Mouse (Mus musculus) adrenal gland, postnatal 25 days (tissue): ENCODE measurements around the gene Klf16. TPM values are rescaled to one million over a fixed set of nuclear protein-coding genes. Genes with fewer than 3 reads are reported as not detected.
A peak's percentile ranks its signal among the peaks of the same experiment; 100 is the strongest.

Source experiments
- DNase-seq: peaks from one replicate; pipeline ENCODE4 v3.0.0; 2021; ENCODE audit warnings: mixed read lengths
- long read RNA-seq: library from polyadenylated mRNA; stranded (forward); transcript quantifications from one replicate; pipeline ENCODE4 v2.0.0, GENCODE M21; 2021
- total RNA-seq: library from RNA; stranded (reverse); gene quantifications from 2 replicates; pipeline ENCODE4 v1.2.3, GENCODE M21; 2021

Klf16 gene
- 9.6 and 14.8 TPM in 2 replicates for total RNA-seq
- long read RNA-seq, partial matches to known transcripts: 1 of 3 reads
- long read RNA-seq, other reads (novel, unspliced or antisense): 0 of 3 reads

DNA sequence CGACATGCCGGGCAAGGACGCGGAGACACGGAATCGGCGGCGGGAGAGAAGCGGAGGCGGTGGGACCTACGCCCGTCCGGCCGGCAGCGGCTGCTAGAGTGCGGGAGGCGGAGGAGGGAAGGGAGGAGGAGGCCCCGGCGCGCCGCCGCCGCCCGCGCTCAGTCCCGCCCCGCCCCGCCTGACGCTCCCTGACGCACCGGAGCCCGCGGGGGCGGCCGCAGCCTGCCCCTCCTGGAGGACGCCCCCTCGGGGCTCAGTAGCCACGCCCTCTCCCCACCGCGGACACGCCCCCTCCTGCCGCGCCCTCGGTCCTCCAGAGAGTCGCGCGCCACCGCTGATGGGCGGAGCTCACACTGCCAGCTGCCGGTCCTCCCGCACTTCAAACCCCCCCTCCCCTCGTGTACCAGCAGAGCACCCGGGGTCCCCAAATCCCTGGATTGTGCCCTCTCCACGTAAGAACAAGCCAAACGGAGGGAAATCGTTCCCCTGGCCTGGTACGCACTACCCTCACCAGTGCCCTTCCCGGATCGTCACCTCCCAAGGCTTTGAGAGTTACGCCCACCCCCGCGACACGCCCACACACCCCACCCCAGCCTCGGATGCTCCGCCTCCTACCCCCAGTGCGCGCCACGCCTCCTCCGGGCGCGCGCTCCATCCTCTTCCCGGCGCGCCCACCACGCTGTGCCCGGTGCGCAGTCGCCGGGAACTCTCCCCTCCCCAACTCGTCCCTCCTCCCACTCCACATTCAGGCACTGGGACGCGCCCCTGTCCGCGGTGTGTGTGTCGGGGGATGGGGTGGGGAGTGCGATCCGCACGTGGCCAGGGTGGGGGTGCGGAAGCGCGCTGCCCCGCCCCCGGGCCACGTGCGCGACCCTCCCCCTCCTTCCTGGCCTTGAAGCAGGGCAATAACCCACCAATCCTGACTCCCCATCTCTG, at the start of gene Klf16:
Klf16 (minus strand) TSS at position 127 of the 936 bp plus-strand sequence.
- peak; percentile 99 for DNase-seq

DNA sequence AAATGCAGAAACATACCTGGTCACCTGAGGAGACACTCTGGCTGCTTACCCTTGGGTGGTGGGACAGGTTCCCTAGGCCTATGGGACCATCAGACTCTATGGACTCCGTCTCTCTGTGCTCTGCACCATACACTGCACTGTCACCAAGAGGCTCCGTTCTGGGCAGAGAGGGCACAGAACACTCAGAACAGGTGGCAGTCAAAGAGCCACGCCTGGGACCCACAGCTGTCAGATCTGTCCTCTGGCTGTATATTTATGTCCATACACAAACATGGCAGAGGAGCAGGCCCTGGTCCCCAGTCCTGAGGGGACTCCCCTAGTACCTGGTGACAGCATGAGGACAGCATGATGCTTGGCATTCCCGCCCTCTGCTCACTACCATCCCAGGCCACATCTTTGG, 48.6 kb upstream of the Klf16 start:
- no peak for DNase-seq

DNA sequence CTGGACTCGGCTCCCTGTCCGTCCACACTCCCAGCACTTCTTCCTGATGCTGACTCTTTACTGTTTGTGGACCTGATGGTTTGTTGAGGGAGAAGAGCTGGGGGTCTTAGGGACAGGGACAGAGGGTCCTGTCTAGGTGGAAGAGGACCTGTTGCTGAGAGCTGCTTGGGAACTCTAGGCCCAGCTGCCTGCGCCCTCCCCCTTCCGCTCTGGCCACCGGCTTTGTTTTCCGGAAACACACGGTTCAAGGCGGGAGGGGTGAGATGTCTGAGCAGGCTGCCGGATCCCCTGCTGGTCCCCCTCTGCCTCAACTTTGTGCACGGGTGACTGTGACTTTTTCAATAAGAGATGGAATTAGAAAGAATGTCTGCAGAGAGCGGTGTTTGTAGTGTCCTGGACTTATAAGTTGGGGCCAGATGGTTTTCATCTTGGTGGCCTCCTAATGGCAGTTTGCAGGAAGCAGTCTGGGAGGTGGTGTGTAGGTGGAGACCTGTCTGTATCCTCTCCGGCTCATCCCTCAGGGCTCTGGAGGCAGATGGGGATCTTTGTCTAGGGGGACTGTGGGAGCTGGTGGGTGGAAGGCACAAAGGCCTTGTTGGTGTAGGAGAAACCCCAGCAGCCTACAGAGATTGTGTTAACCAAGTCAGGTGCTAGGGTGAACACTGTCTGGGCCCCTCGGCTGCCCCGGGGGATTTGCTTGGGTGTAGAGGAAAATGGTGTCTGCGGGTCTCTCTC, 46.5 kb upstream of the Klf16 start:
- peak; percentile 58 for DNase-seq

DNA sequence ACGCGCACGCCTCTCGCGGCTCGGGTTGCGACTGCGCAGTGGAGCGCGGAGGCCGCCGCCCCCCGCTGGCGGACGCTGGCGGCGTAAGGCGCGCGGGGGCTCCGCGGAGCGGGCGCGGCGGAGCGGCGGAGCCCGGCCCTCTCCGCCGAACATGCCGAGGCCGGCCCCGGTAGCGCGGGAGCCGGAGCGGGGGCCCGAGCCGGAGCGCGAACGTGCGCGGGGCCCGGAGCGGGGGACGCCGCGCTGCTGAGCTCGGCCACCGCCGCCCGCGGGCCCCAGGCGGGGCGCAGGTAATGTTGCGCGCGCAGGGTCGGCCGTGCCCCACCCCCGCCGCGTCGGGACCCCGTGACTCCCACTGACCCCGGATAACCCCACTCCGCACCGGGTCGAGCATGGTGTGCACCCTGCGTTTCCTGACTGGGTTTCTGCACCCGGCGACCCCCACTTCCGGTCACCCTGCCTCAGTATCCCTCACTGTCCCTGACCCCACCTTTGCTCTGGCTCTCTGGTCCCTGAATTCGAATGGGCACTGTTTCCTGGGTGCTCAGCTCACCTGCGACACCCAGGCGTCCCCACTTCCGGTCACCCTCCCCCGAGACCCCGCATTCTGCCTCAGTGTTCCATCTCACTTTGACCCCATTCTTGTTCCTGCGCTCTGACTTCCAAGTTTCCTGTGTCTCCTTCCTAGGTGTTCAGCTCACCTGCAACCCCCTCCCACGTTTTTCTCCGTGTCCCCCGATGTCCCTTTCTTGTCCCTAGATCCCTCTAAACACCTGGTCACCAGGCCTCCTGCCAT, 45.7 kb upstream of the Klf16 start, which contains the start of gene Csnk1g2:
Csnk1g2 (plus strand) TSS at position 178 of the 796 bp plus-strand sequence.
- peak; percentile 46 for DNase-seq

DNA sequence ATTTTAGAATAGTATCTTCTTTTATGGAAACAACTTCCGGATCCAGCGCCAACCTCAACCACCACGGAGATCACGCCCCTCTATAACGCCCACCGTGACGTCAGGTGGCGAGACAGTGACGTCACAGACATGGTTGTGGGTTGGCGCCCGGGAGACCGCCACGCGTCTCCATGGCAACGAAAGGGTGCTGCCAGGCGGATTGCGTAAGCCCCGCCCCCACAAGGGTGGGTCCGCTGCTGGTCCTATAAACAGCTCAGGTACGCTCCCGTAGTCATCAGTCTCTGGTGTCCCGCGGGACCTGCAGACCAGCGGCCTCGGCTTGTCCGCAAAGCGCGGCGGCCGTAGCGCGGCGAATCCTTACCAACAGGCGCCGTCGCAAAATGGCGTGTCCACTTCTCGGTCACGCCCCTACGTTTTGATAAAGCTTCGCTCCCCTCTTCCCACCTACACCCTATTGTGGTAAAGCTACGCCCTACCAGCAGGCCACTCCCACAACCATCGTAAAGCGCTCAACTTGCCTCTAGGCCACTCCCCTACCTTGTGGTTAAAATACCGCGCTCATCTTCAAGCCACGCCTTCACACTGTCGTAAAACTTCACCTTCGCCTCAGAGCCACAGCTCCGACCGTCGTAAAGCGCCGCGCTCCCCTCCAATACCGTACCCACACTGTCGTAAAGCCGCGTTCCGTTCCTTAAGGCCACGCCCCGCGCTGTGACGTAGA, 45.0 kb upstream of the Klf16 start:
- peak; percentile 98 for DNase-seq

DNA sequence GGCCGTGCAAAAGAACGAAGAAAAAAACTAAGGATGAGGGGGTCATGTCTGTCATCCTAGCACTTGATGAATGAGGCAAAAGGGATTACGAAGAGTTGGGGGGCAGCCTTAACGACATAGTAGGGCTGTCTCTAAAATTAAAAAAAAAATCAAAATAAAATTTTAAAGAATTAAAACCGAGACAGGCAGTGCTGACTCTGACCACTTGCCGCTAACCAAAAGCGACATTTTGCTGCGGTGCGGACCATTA, 44.5 kb upstream of the Klf16 start:
- no peak for DNase-seq

DNA sequence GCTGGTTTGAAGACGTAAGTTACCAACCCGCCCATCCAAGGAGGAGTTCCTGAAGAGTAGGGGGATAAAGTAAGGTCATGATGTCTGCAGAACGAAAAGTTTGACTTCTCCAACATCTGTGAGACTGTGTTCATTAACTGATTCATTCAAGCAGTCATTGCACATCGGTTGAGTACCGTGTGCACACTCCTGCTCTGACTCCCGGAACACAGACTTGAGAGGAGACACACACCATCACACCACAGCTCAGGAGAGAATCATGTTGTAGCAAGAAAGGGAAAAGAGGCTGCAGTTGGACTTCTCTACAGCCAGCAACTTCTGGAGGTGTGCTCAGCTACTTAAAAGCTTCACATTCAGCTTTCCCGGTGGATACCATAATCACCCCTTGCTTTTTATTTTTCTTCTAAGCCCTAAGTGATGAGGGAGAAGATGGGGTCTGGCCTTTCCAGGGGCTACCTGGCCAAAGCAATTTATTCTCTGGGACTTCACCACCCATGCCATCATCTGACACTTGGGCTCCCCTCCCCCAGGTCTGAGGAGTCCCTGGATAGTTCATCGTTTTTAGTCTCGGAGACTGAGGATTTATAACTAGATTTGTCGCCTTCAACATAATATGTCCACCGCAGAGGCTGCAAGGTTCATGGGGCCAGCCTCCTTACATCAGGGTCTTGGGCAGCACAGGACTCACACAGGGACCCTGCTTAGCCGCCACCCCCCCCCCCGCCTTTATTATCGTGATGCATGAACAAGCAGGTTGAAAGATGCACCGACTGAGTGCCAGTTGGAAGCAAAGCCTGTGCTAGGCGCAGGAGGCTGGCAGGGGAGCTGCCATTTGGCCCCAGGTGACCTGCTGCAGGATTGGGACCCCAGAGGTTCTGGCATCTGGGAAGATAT, 43.9 kb upstream of the Klf16 start:
- no peak for DNase-seq

DNA sequence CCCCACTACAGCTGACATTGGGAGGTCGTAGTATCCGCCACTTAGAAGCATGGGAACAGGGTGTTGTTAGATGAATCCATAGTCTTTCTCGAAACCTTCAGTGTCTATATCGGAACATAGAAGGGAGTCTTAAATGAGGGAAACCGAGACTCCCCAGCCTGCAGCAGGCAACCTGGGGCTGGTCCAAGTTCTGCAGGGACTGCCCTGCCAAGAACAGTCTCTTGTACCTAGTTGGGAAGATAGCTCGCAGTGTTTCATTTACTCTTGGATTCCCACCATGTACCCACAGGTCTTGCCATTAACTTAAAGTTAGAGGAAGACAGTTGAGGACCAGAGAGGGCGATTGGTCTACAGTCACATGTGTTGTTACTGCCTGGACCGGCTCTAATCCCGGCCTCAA, 43.2 kb upstream of the Klf16 start:
- DNase-seq: no peak

DNA sequence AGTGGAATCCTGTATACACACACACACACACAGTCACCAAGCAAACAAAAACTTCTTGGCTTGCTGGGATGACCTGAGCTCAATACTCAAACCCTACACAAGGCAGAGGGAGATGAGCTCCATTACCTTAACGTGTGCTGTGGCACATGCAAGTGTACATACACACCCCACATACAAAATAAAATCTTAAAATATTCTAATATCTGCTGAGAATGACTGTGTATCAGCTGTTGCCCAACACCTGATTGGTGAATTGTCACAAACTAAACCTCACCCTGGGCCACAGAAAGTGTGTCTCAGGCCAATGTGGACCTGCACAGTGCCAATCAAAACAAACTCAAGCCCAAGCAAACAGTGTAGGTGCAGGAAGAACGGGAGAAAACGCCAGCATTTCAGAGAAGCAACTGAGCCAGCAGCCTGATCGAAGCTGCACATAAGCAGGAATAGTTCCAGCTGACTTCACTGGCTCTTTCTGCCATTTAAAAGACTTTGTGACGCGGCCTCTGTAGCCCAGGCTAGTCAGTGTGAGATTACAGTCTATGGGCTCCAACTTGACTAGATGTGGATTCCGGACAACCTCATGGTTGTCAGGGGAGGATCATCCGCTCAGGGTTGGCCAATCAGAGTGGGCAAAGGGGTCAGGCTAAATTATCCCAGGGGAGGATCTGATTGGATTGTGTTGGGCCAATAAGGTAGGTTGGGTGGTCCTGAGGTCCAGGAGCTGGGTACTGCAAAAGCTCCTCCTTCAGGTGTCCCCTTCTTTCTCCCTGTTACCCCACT, 42.5 kb upstream of the Klf16 start:
- DNase-seq: no peak

DNA sequence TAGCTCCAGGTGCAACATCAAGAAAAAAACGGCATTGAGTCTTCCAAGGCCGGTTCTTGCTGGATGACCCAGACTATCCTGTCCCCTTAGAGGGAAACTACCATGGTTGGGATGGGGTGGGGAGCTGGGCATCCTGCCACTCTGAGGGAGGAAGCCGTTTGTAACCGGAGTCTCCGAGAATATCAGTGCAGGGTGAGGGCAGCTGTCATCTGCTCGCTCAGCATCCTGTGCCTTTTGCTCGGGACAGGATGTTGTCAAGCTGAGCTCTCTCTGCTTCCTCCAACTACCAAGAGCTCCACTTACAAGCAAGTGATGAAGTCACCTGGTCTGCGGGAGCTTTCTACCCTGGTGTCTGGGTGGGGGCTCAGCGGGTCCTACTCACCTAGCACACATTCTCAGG, 41.1 kb upstream of the Klf16 start:
- DNase-seq: peak; percentile 45

DNA sequence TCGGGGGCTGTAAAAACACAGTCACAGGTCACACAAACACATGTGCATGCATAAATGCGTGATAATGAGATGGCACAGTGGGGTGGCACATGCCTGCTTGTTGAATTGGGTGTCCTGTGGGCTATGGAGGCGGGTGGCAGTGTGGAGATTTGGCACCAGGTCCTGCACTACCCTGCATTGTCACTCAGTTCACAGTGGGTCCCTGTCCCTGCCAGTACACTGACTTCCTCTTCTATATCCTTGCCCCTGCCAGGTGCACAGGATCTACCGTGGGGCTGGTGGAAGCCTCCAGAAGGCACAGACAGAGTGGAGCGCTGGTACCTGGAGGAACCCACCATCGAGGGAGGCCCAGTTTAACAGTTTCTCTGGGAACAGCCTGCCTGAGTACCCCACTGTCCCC, 37.2 kb upstream of the Klf16 start:
- no peak for DNase-seq

DNA sequence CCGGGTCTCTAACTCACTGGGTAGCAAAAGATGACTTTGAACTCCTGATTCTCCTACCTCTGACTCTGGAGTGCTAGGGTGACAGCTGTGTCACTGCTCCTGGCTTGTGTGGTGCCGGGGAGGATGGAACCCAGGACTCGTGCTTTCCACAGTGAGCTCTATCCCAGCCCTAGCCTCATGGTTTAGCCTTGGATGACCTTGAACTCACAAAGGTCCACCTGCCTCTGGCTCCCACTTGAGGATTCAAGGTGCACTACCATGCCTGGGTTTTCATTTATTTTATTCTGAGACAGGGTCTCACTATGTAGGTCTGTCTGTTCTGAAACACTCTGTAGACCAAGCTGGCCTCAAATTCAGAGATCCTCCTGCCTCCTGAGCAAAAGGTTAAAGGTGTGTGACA, 36.7 kb upstream of the Klf16 start:
- DNase-seq: no peak

DNA sequence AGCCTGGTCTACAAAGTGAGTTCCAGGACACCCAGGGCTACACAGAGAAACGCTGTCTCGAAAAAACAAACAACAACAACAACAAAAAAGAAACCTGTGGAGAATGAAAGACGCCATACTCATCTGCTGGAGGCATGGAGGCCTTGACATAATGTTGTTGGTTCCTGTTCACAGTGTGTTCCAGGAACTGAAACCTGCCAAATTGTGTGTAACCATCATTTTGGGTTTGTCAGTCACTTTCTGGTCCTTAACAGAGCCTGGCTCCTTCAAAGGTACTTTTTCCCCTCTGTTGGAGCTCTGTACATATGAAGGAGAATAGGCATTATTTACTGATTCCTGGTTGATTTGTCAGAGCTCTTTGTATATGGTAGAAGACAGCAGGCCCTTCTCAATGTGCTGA, 34.8 kb upstream of the Klf16 start:
- DNase-seq: no peak

DNA sequence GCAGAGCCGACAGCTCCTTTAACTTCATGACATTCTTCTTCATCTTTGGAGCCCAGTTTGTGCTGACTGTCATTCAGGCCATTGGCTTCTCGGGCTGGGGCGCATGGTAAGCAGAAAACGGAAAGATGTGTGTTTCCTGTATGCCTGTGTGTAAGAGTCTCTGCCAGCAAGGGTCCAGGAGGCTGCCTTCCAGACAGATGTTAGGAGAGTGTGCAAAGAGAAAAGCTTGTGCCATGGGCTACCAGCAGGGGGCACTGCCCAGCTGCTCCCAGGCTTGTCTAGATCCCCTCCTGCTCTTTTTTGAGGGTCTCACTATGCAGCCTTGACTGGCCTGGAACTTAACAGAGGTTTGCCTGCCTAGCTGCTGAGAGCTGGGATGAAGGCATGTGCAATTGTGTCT, 33.9 kb upstream of the Klf16 start:
- DNase-seq: peak; percentile 62

DNA sequence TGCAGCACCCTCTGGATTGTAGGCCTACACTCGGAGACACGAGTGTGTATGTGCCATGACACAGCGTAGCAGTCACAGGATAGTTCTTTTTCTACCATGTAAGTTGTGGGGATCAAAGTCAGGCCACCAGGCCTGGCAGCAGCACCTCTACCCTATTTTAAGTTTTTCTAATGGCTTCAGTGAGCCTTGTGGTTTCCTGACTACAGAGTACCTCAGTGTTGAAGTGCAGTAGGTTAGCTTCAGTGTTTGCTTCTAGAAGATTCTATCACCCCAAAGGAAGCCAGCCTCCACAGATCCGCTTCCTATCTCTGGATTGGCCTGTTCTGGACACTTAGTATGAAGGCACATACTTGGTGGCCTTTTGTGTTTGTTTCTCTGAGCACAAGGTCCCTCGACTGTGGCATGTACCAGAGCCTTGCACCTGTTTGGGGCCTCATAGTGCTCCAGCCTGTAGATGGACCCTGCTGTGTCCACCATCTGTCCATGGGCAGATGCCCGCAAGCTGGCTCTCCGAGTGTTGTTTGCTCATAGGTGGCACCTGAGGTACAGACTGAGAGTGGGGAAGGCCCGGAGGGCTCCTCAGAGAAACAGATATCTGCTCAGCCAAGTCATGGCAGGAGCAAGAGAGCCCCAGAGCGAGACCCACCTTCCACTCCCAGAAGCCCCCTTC, 33.1 kb upstream of the Klf16 start:
- DNase-seq: no peak

DNA sequence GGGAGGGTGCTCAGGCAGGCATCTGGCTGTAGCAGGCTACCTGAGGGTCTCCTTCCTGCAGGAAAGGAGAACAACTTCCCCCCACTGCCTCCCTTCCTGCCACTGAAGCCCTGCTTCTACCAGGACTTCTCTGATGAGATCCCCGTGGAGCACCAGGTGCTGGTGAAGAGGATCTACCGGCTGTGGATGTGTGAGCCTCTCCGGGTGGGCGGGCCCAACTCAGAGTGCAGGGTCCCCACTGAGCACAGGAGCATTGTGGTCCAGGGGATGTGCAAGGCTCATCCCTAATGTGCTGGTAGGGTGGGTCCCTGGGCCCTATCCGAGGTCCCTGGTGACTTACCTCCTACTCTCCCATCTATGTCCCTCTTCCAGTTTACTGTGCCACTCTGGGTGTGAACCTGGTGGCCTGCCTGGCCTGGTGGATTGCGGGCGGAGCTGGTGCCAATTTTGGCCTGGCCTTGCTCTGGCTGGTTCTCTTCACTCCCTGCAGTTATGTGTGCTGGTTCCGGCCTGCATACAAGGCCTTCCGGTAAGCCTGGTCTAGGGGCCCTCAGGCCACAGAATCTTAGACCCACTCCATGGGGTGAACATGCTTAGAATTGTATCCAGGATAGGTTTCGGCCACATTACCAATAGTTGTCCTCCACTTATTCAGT, 32.3 kb upstream of the Klf16 start:
- DNase-seq: no peak

DNA sequence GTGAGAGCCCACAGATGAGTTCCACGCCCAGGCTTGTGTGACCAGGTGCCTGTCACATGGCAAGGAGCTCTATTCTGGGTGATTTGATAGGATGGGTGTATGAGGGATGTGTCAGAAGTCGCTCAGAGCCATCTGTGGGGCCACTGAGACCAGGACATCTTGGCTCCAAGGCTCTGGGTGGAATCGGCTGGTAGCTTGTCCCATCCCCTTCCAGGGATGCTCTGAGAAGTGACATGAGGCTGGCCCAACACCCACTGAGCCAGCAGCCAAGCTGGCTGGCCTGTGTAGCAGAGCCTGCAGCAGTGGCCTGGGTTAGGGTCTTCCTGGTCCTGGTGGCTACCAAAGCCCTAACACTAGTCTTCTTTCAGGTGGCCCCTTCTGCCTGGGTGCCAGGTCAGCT, 31.3 kb upstream of the Klf16 start:
- no peak for DNase-seq

DNA sequence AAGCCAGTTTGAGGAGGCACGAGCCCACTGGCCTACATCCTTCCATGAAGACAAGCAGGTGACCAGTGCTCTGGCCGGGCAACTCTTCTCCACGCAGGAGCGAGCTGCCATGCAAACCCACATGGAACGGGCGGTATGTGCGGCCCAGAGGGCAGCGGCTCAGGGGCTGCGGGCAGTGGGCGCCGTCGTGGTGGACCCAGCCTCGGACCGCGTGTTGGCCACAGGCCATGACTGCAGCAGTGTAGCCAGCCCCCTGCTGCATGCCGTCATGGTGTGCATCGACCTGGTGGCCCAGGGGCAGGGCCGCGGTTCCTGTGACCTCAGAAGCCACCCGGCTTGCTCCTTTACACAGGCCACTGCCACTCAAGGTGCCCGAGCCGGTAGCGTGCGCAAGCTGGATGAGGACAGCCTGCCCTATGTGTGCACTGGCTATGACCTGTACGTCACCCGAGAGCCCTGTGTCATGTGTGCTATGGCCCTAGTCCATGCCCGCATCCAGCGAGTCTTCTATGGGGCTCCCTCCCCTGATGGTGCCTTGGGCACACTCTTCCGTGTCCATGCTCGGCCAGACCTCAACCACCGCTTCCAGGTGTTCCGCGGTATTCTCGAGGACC, 29.7 kb upstream of the Klf16 start:
- no peak for DNase-seq

DNA sequence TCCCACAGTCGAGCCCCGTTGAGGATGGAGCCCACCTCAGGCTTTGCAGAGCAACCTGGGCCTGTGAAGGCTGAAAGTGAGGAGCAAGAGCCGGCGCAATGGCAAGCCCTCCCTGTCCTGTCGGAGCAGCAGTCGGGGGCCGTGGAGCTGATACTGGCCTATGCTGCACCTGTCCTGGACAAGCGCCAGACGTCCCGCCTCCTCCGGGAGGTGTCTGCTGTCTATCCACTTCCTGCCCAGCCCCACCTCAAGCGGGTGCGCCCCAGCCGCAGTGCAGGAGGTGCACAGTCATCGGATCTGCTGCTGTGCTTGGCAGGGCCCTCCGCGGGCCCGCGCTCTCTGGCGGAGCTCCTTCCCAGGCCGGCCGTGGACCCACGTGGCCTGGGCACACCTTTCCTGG, 29.2 kb upstream of the Klf16 start:
- no peak for DNase-seq
